Mouse (Mus musculus): ENCODE measurements at regions not wholly inside any gene's neighbourhood (a gene's known extent, or its start where the extent isn't known, plus 50 kb on each side); places are given as distances from the start of the nearest gene placed in this dataset.

GRCm38 (mm10) chr15:70034976-70035375, 3534.3 kb upstream of the Lrrc6 start:
- H3K9ac ChIP-seq: no peak overlapping the region
- no peaks in the 10 kb centered on the region for H3K27me3 ChIP-seq (ENCODE audit: control insufficient read depth, insufficient read depth, low read length)
- DNase-seq (ENCODE audit: low spot score) (peak; percentile 45), ATAC-seq (ENCODE audit: low FRiP score) (0 out of 2 replicates have a peak, but pooled peaks have one; percentile 59)
- no peak overlapping the region for H3K4me3 ChIP-seq (replicated peaks; ENCODE audit: low read length)
- no peaks in the 10 kb centered on the region for H3K4me1 ChIP-seq (replicated peaks; ENCODE audit: control insufficient read depth, insufficient read depth, low read length)
- H3K4me2 ChIP-seq (replicated peaks): no peak overlapping the region
- no peaks in the 10 kb centered on the region for H3K36me3 ChIP-seq (replicated peaks; ENCODE audit: control insufficient read depth, insufficient read depth)
- WGBS: 47% methylated on average over 7 of the region's 7 CpGs
- H3K27ac ChIP-seq: no peak overlapping the region
- H3K9me3 ChIP-seq (ENCODE audit: control insufficient read depth, low read length): no peaks in the 10 kb centered on the region

GRCm38 (mm10) chr15:70029468-70029867, 3528.8 kb upstream of the Lrrc6 start:
- no peak for DNase-seq (ENCODE audit: low spot score)
- Histone ChIP-seq H3K4me3 (replicated peaks; ENCODE audit: low read length) (no peak overlapping the region), H3K36me3 (replicated peaks; ENCODE audit: control insufficient read depth, insufficient read depth) (no peaks in the 10 kb centered on the region), H3K27me3 (ENCODE audit: control insufficient read depth, insufficient read depth, low read length) (no peaks in the 10 kb centered on the region), H3K27ac (no peak overlapping the region), H3K4me2 (replicated peaks) (no peak overlapping the region), H3K4me1 (replicated peaks; ENCODE audit: control insufficient read depth, insufficient read depth, low read length) (no peaks in the 10 kb centered on the region), H3K9ac (no peak overlapping the region), H3K9me3 (ENCODE audit: control insufficient read depth, low read length) (no peaks in the 10 kb centered on the region)
- ATAC-seq (ENCODE audit: low FRiP score): no peak

GRCm38 (mm10) chr15:70012792-70013191, 3512.1 kb upstream of the Lrrc6 start:
- Histone ChIP-seq H3K9me3 (ENCODE audit: control insufficient read depth, low read length) (no peaks in the 10 kb centered on the region), H3K4me1 (replicated peaks; ENCODE audit: control insufficient read depth, insufficient read depth, low read length) (no peaks in the 10 kb centered on the region), H3K4me3 (replicated peaks; ENCODE audit: low read length) (no peak overlapping the region), H3K4me2 (replicated peaks) (no peak overlapping the region), H3K27me3 (ENCODE audit: control insufficient read depth, insufficient read depth, low read length) (no peaks in the 10 kb centered on the region), H3K27ac (no peak overlapping the region), H3K9ac (no peak overlapping the region), H3K36me3 (replicated peaks; ENCODE audit: control insufficient read depth, insufficient read depth) (no peaks in the 10 kb centered on the region)
- WGBS: 92% methylated on average over 2 of the region's 2 CpGs
- DNase-seq (ENCODE audit: low spot score) (no peak), ATAC-seq (ENCODE audit: low FRiP score) (no peak)
